Mouse (Mus musculus) forebrain, embryonic 13.5 days (tissue): ENCODE measurements around the gene Kirrel3. TPM values are rescaled to one million over a fixed set of nuclear protein-coding genes. Genes with fewer than 3 reads are reported as not detected.

Source experiments
- ATAC-seq: fragments of 200-750 bp; cut with Nextera tagmentation; 2 replicates; pipeline ENCODE4 v1.8.0; 2017
- H3K27ac ChIP-seq: fragments of 300-500 bp; sonication (generic); 2 replicates; pipeline ENCODE4 v1.5.1; 2015; ENCODE audit warnings: inconsistent platforms, mild to moderate bottlenecking, moderate library complexity
- H3K27me3 ChIP-seq: fragments of 300-500 bp; sonication (generic); 2 replicates; pipeline ENCODE4 v1.6.1; 2015; ENCODE audit warnings: mild to moderate bottlenecking, inconsistent platforms
- H3K36me3 ChIP-seq: fragments of 300-500 bp; sonication (generic); 2 replicates; pipeline ENCODE4 v1.6.1; 2015; ENCODE audit warnings: mild to moderate bottlenecking, inconsistent platforms; ENCODE audit not compliant: poor library complexity, severe bottlenecking
- H3K4me1 ChIP-seq: fragments of 300-500 bp; sonication (generic); 2 replicates; pipeline ENCODE4 v1.6.1; 2015; ENCODE audit warnings: inconsistent platforms
- H3K4me2 ChIP-seq: fragments of 300-500 bp; sonication (generic); 2 replicates; pipeline ENCODE4 v1.6.1; 2015; ENCODE audit warnings: inconsistent platforms, mild to moderate bottlenecking, moderate library complexity
- H3K4me3 ChIP-seq: fragments of 300-500 bp; sonication (generic); 2 replicates; pipeline ENCODE4 v1.5.1; 2015; ENCODE audit warnings: mild to moderate bottlenecking, inconsistent platforms
- H3K9ac ChIP-seq: fragments of 300-500 bp; sonication (generic); 2 replicates; pipeline ENCODE4 v1.6.1; 2015; ENCODE audit warnings: mild to moderate bottlenecking, inconsistent platforms
- H3K9me3 ChIP-seq: fragments of 300-500 bp; sonication (generic); replicated peaks from 2 replicates; pipeline ENCODE4 v1.6.1; 2016; ENCODE audit warnings: inconsistent platforms
- WGBS: fragments of 180-500 bp; shearing (Covaris S2); methylation state at CpG from one replicate; pipeline ENCODE4 v1.1.7; 2015; 5-methylcytosine and 5-hydroxymethylcytosine counted together
- polyA plus RNA-seq: library from polyadenylated mRNA; unstranded; fragments of >200 nt; fragmentation: Nextera tagmentation; extraction: Ambion mirVana; gene quantifications from 2 replicates; pipeline ENCODE4 v1.2.1, GENCODE M21; 2015

Gene Kirrel3
- 17.1 and 23.2 TPM in 2 replicates for polyA plus RNA-seq

DNA sequence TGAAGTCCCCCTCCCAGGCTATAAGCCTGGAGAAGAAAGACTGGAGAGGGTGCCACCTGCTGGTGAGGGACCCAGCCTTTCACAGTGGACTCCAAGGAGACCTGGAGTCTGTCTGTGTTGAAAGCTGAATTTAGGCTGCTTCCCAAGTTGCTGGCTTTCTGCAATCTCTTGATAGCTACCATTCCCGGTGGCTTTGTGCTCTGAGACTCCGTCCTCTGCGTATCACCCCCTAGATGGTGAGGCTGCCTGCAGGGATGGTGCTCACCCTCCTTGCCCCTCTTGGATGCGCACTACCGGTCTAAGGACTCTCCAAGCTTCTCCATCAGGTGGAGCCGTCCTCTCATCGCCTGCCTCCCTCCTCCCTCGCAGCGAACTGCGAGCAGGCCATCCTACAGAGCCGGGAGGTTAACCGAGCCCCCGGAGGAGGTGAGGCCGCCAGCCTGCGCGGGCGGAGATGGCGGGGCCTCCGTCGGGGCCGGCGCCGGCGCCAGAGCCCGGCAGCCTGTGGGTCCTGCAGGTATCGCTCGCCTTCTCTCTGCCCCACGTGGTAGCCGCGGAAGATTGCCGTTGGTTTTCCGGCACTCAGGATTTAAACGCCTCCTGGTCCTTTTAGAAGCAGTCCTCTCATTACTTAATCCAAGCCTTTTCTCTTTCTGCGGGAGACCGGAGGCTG, at the start of gene Kirrel3:
TSS of gene Kirrel3 (plus strand) at position 136 of the 673 bp plus-strand sequence.
- Histone ChIP-seq H3K4me2 (peak within 1 kb of the TSS; percentile 81), H3K36me3 (no peaks in the 10 kb centered on the region), H3K9me3 (no peaks in the 10 kb centered on the region), H3K4me3 (peak within 1 kb of the TSS; percentile 51), H3K27ac (peak within 1 kb of the TSS; percentile 40; the same call in 1 of the 2 replicates), H3K27me3 (peaks cover 38% of the 10 kb centered on the region), H3K9ac (peak within 1 kb of the TSS; percentile 70), H3K4me1 (peaks cover 36% of the 10 kb centered on the region)
- WGBS = under 1% methylated on average over 33 of the region's 35 CpGs
- ATAC-seq = peak; percentile 69

DNA sequence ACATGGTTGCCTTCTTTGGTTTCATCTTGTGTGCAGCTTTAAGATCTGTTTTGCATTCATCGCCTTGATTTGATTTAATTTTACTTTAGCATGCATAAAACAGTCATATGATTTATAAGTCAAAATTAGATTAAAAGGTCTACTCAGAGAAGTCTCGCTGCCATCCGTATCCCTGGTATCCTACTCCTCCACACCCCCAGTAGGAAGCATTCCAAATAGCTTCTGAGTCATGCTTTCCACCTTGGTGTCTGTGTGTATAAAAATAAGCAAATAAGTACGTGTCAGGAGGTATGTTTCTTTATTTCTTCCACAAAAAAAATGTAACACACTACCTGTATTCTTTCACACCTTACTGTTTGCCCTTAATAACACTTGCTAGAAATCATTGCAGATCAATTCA, 45.0 kb upstream of the Kirrel3 start:
- no peak overlapping the region for H3K4me3 ChIP-seq
- no peak overlapping the region for H3K27ac ChIP-seq
- H3K9ac ChIP-seq = no peak overlapping the region
- 91% methylated on average over 4 of the region's 4 CpGs for WGBS
- no peak for ATAC-seq
- H3K4me2 ChIP-seq = no peak overlapping the region
- no peaks in the 10 kb centered on the region for H3K27me3 ChIP-seq
- H3K9me3 ChIP-seq = no peaks in the 10 kb centered on the region
- H3K36me3 ChIP-seq = no peaks in the 10 kb centered on the region
- H3K4me1 ChIP-seq = no peaks in the 10 kb centered on the region

- no peak overlapping the region for H3K27ac ChIP-seq
- WGBS = 73% methylated on average over 4 of the region's 4 CpGs
- H3K27me3 ChIP-seq = no peaks in the 10 kb centered on the region
- H3K9ac ChIP-seq = no peak overlapping the region
- H3K4me3 ChIP-seq = no peak overlapping the region
- no peaks in the 10 kb centered on the region for H3K9me3 ChIP-seq
- H3K4me1 ChIP-seq = peaks cover 12% of the 10 kb centered on the region
- no peak for ATAC-seq
- H3K4me2 ChIP-seq = no peak overlapping the region
- no peaks in the 10 kb centered on the region for H3K36me3 ChIP-seq
Measured at GRCm38 (mm10) chr9:34443950-34444349, 41.7 kb upstream of the Kirrel3 start.

DNA sequence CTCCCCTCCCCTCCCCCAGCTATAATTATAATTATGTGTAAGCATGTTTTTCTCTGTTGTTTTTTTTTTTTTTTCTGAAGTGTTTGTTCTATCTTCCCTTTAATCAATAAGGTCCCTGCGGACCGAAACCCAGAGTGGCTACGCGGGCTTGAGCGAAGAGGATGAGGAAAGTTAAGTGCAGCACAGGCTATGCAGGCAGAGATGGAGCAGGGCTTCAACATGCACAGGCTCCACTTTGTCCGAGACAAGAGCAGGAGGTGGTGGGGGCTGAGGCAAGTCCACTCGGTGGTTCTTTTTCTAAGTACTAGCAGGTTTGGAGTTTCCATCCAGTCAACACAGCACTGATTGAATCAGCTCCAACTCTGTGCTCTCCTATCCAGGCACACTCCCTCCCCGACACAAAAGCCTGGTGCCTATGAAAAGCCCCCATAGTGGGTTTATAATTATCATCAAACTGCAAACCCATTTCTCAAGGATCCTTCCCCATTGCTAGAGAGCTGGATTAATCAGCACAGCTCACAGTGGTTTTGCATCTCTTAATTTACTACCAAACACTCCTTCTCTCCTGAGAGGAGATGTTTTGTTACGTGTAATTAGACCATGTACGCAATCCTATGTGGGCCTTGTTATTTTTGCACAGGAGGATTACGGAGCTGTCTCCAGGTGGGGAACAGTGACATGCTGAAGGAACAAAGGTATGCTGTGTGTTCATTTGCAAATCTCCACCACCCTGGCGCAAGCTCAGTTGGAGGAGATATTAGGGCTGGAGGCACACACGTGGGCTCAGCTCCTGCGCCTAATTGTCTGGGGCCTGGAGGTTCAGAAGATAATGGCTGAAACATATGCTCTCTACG, 39.0 kb upstream of the Kirrel3 start:
- H3K4me3 ChIP-seq = no peak overlapping the region
- ATAC-seq = peak; percentile 51; the same call in 1 of the 2 replicates
- H3K9me3 ChIP-seq = no peaks in the 10 kb centered on the region
- no peak overlapping the region for H3K27ac ChIP-seq
- peaks cover 12% of the 10 kb centered on the region for H3K4me1 ChIP-seq
- no peaks in the 10 kb centered on the region for H3K27me3 ChIP-seq
- no peak overlapping the region for H3K9ac ChIP-seq
- no peaks in the 10 kb centered on the region for H3K36me3 ChIP-seq
- WGBS = 37% methylated on average over 15 of the region's 15 CpGs
- H3K4me2 ChIP-seq = no peak overlapping the region

DNA sequence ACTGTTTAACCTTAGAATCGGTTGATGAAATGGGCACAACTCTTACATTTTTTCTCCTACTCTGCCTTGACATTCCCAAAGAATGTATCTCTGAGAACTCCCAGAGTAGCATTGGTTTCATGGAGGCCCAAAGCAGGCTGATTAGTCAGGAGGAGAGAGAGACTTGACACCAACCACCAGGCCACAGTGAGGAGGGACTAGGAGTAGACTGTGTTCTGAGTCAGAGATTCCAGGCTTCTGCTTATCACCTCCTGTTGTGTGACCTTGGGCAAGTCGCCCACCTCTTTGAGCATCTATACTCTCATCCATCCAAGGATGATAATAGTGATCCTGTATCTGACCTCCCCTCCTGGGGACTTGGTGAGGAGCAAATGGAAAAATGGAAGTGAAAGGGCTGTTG, 38.0 kb upstream of the Kirrel3 start:
- Histone ChIP-seq H3K9me3 (no peaks in the 10 kb centered on the region), H3K36me3 (no peaks in the 10 kb centered on the region), H3K27ac (no peak overlapping the region), H3K4me3 (no peak overlapping the region), H3K4me1 (peaks cover 12% of the 10 kb centered on the region), H3K9ac (no peak overlapping the region), H3K4me2 (no peak overlapping the region), H3K27me3 (no peaks in the 10 kb centered on the region)
- no peak for ATAC-seq
- WGBS = 88% methylated on average over 2 of the region's 2 CpGs

- ATAC-seq = no peak
- Histone ChIP-seq H3K27me3 (no peaks in the 10 kb centered on the region), H3K9ac (no peak overlapping the region), H3K4me1 (peaks cover 12% of the 10 kb centered on the region), H3K9me3 (no peaks in the 10 kb centered on the region), H3K36me3 (no peaks in the 10 kb centered on the region), H3K27ac (no peak overlapping the region), H3K4me2 (no peak overlapping the region), H3K4me3 (no peak overlapping the region)
- WGBS = 79% methylated on average over 4 of the region's 4 CpGs
Measured at GRCm38 (mm10) chr9:34448467-34448866, 37.2 kb upstream of the Kirrel3 start.

GRCm38 (mm10) chr9:34458189-34458588, 27.5 kb upstream of the Kirrel3 start:
- Histone ChIP-seq H3K9me3 (no peaks in the 10 kb centered on the region), H3K27ac (no peak overlapping the region), H3K36me3 (no peaks in the 10 kb centered on the region), H3K4me2 (no peak overlapping the region), H3K27me3 (no peaks in the 10 kb centered on the region), H3K4me1 (peaks cover 12% of the 10 kb centered on the region), H3K9ac (no peak overlapping the region), H3K4me3 (no peak overlapping the region)
- peak; percentile 16; the same call in 1 of the 2 replicates for ATAC-seq
- 49% methylated on average over 5 of the region's 5 CpGs for WGBS

DNA sequence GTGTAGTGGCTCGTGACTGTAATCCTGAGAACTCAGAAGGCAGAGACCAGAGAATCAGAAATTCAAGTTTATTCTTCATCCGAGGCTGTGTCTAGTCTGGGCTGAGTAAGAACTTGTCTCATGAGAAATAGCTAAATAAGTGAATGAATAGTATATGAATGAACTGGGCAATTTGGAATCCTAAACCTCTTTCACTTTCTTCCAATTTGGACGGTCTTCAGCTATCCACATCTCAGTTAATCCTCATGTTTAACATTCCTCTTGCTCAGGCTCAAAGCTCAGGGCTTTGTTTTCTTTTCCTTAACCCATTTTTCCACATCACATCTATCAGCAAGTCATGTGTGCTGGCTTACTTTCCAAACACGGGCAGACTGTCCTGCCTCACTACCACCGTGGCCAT, 25.7 kb upstream of the Kirrel3 start:
- H3K27ac ChIP-seq = no peak overlapping the region
- H3K36me3 ChIP-seq = no peaks in the 10 kb centered on the region
- H3K4me2 ChIP-seq = no peak overlapping the region
- WGBS = 59% methylated on average over 5 of the region's 5 CpGs
- H3K4me1 ChIP-seq = peaks cover 17% of the 10 kb centered on the region
- no peaks in the 10 kb centered on the region for H3K27me3 ChIP-seq
- H3K4me3 ChIP-seq = no peak overlapping the region
- no peak for ATAC-seq
- H3K9ac ChIP-seq = no peak overlapping the region
- H3K9me3 ChIP-seq = no peaks in the 10 kb centered on the region

GRCm38 (mm10) chr9:34463666-34464065, 22.0 kb upstream of the Kirrel3 start:
- no peak overlapping the region for H3K4me2 ChIP-seq
- H3K4me3 ChIP-seq = no peak overlapping the region
- no peak overlapping the region for H3K27ac ChIP-seq
- H3K36me3 ChIP-seq = no peaks in the 10 kb centered on the region
- peaks cover 9% of the 10 kb centered on the region; the same call in 1 of the 2 replicates for H3K4me1 ChIP-seq
- H3K27me3 ChIP-seq = no peaks in the 10 kb centered on the region
- no peak overlapping the region for H3K9ac ChIP-seq
- 23% methylated on average over 2 of the region's 2 CpGs for WGBS
- ATAC-seq = 0 out of 2 replicates have a peak, but pooled peaks have one; percentile 8
- H3K9me3 ChIP-seq = no peaks in the 10 kb centered on the region

DNA sequence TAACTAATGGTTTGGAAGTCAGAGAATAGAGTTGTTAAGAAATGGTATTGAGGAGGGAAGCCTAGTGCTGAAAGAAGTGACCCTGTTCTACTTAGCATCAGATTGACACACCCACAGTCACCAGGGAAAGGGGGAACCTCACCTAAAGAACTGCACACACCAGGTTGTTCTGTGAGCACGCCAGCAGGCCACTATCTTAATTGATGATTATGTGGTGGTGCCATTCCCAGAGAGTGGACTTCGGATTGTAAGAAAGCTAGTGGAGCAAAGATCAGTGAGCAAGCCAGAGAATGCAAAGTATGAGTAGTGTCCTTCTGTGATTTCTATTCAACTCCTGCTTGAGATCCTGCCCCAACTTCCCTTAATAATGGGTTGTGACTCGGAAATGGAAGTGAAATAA, 19.6 kb upstream of the Kirrel3 start:
- no peak overlapping the region for H3K27ac ChIP-seq
- H3K4me1 ChIP-seq = peaks cover 5% of the 10 kb centered on the region; the same call in 1 of the 2 replicates
- no peaks in the 10 kb centered on the region for H3K9me3 ChIP-seq
- H3K4me2 ChIP-seq = no peak overlapping the region
- no peak overlapping the region for H3K9ac ChIP-seq
- 77% methylated on average over 3 of the region's 3 CpGs for WGBS
- ATAC-seq = no peak
- H3K4me3 ChIP-seq = no peak overlapping the region
- no peaks in the 10 kb centered on the region for H3K27me3 ChIP-seq
- no peaks in the 10 kb centered on the region for H3K36me3 ChIP-seq

DNA sequence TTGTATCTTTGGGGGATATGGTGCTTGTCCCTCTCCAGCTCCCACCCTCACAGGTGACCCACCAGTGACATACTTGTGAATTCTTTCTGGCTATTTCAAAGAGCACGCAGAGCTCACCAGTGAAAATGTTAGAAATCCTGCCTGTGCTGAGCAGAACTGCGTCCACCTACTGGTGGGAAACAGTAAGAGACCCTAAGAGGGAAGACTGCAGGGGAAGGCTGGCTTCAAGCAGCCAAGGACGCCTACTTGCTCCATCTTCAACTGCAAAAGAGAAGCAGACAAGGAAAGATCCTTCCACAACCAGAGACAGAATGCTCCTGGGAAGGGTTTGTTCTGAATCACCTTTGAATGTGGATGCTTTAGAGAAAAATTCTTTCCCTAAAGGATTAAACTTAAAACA, 16.5 kb upstream of the Kirrel3 start:
- no peak for ATAC-seq
- H3K9me3 ChIP-seq = no peaks in the 10 kb centered on the region
- H3K4me3 ChIP-seq = no peak overlapping the region
- no peak overlapping the region for H3K27ac ChIP-seq
- H3K27me3 ChIP-seq = no peaks in the 10 kb centered on the region
- 84% methylated on average over 3 of the region's 3 CpGs for WGBS
- H3K9ac ChIP-seq = no peak overlapping the region
- H3K4me2 ChIP-seq = no peak overlapping the region
- no peaks in the 10 kb centered on the region for H3K36me3 ChIP-seq
- no peaks in the 10 kb centered on the region for H3K4me1 ChIP-seq

- Histone ChIP-seq H3K36me3 (no peaks in the 10 kb centered on the region), H3K9ac (no peak overlapping the region), H3K27ac (no peak overlapping the region), H3K4me1 (no peaks in the 10 kb centered on the region), H3K4me3 (no peak overlapping the region), H3K27me3 (no peaks in the 10 kb centered on the region), H3K4me2 (no peak overlapping the region), H3K9me3 (no peaks in the 10 kb centered on the region)
- WGBS = 48% methylated on average over 5 of the region's 5 CpGs
- no peak for ATAC-seq
Measured at GRCm38 (mm10) chr9:34476206-34476605, 9.5 kb upstream of the Kirrel3 start.
